Mouse (Mus musculus) ovary, postnatal 36 days (tissue): ENCODE measurements around the gene Rmnd5b.
"Not testable (repeated sequence)": the region's sequence is repeated elsewhere in the genome, so short reads cannot be mapped to it uniquely, and the experiment has no call there.

ENCODE experiments used
- DNase-seq: peaks from one replicate; pipeline ENCODE4 v3.0.0; 2022; ENCODE audit warnings: low spot score, mixed read lengths

Gene Rmnd5b

GRCm38 (mm10) chr11:51649111-51649888 is 13.6 kb upstream of the Rmnd5b start:
- no peak for DNase-seq

- DNase-seq, result no peak
Observed at GRCm38 (mm10) chr11:51648566-51648965, 12.9 kb upstream of the Rmnd5b start.

DNA sequence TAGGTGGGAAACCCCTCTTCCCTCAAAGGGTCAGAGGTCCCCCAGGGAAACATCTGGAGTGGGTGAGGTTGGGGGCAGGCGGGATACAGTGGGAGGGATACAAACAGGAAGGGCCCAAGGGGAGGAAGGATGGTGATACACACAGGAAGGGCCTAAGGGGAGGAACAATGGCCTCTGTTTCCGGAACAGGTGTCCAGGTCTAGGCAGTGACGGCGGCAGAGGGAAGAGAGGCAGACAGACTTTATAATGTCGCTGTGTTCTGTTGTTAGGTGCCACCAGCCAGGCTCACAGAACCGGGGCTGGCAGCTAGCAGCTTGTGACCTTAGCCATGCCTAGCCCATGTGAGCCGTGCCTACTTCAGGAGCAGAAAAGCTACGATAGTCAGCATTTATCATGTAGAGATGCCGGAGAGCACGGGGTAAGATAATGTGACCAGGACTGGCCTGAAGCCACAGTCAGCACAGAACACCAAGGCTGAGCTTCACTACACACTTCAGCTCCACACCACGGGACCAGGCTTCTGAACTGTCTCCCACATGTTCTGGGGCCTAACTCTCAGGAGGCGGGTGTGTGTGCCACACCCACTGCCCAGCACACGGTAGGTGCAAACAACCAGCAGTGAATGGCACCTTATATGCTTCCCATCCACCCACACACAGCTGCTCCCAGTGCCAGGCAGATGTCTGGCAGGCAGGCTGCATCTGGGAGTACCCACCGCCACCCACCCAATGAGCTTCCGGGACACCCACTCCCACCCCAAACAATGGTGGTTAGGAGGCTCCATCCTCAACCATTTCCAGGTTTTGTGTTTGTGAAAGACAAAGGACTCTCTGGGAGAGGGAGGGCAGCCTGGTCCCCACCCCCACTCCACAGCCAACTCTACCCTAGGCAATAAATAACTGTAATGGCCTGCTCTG is 11.3 kb upstream of the Rmnd5b start:
- no peak for DNase-seq

DNA sequence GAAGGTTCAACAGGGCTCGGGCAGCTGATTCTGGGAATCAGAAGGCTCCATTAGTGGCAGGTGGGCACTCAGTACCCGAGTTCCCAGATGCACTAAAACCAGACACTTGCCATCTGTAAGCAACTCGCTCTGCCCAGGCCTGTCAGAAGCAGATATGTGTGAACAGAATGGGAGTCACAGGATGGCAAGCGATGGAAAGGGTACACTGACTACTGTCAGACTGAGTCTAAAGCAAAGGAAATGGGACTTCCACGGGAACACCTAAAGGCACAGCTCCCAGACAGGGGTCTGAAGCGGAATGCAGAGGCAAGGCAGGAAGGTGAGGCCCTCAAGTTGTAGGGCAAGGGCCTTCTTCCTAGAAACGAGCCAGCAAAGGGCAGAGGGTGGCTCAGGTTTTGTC is 10.5 kb upstream of the Rmnd5b start:
- DNase-seq, result no peak

DNA sequence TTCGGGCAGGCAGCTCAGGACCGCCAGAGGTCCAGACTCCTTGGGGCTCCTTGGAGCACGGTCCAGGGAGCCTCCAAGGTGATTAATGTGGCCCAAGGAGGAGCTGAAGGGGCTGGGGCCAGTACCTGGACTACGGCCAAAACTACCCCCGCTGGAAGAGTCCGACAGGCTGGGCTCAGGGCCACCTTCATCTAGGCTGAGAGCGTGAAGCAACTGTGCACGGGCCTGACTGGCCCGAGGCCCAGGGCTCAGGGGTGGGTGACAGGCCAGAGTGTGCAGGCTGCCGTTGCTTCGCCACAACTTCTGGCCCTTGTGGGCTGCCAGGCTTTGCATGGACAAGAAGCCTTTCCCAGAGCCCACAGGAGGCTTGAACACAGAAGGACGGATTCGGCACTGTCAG is 9.6 kb upstream of the Rmnd5b start:
- no peak for DNase-seq

DNA sequence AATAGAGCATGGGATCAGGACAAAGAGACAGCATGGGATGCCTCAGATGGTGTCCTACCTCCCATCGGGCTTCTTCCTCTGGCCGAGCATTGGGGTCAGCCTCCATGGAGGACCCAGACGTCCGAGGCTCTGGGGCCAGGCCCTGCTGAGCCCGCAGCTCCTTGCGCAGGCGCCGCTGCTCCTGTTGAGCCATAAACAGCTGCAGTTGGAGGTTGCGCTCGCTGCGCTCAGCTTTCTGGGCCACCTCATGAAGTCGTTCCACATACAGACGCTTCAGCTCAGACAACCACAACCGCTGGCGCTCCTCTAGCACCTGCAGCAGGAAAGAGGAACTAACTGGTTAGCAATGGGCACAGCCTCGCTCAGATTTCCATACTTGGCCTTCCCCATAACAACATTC is 8.5 kb upstream of the Rmnd5b start:
- no peak for DNase-seq

GRCm38 (mm10) chr11:51643761-51644160 is 8.1 kb upstream of the Rmnd5b start:
- no peak for DNase-seq

GRCm38 (mm10) chr11:51643202-51643601 is 7.5 kb upstream of the Rmnd5b start:
- DNase-seq, result no peak

DNA sequence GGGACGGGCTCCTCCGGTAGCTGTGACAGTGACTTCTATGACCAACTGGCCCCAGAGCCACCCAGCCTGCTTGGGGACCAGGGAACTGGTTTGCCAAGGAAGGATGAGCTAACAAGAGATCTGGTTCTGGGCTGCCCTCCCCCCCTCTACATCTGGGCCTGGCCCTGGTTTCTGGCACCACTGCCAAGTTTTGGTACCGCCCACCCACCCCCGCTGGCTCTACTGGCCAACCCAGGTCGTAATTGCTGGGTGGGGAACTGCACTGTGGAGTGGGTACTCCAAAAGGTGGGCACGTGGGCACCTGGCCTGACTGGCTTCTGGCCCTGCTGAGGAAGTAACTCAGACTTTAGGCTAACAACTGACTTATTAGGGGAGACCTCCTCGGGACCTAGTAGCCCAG is 5.1 kb upstream of the Rmnd5b start:
- no peak for DNase-seq

- DNase-seq, result no peak
Observed at GRCm38 (mm10) chr11:51638497-51638896, 2.8 kb upstream of the Rmnd5b start.

DNA sequence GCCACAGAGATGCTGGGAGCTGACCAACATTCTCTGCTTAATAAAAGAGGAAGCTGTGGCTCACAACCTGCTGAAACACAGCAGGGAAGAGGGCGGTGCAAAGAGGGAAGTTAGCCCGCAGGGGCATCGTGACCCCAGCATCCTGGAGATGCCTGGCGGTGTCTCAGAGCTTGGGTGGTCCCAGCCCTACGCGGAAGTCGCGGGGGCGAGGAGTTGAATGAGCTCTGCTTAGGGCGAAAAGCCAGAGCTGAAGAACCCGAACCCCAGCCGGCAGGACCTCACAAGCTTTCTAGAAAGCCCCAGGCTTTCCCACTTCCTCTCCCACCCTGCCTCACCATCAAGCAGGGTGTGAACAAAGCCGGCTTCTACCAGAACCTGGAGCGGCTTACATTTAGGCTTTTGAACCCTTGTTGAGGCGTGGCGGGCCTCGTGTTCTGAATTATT is 2.3 kb upstream of the Rmnd5b start:
- peak; percentile 56 for DNase-seq

- DNase-seq, result peak; percentile 58
Observed at GRCm38 (mm10) chr11:51636323-51636684, 608 bp upstream of the Rmnd5b start.

- DNase-seq, result no peak
Observed at GRCm38 (mm10) chr11:51635127-51635524, 570 bp downstream of the Rmnd5b start.

GRCm38 (mm10) chr11:51633721-51634120 is 2.0 kb downstream of the Rmnd5b start:
- no peak for DNase-seq

DNA sequence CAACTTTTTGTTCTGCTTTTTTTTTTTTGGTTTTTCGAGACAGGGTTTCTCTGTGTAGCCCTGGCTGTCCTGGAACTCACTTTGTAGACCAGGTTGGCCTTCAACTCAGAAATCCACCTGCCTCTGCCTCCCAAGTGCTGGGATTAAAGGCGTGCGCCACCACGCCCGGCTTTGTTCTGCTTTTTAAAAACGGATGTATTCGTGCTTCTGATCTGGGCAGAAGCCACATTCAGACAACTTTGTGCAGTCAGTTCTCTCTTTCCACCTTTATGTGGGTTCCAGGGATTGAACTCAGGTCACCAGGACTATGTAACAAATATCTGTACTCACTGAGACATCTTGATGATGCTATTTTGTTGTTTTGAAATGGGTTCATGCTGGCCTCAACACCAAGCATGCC is 2.5 kb downstream of the Rmnd5b start:
- not testable (repeated sequence) for DNase-seq

DNA sequence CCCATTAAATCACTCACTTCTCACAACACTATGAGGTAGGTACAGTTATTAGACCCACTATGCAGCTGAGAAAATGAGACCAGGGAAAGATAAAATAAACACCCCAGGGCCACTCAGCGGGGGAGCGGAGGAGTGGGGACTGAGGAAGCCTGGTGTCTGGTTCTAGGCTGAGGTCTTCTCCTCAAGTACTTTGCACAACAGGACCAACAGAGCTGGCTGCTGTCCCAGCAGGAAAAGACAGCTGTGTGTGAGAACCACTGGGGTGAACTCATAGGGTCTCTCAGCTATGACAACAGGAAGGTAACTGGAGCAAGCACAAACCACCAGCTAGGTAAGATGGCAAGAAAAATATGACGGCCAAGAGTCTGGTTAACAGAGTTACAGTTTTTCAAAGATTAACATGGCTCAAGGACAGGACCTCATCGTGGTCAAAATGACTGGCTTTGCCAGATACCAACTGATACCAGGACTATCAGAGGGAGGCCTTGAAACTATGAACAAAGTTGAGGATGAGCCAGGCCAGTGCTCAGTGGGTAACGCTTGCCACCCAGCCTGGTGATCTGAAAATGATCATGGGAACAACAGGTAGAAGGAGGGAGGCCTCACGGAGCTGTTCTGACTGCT is 3.5 kb downstream of the Rmnd5b start:
- no peak for DNase-seq

DNA sequence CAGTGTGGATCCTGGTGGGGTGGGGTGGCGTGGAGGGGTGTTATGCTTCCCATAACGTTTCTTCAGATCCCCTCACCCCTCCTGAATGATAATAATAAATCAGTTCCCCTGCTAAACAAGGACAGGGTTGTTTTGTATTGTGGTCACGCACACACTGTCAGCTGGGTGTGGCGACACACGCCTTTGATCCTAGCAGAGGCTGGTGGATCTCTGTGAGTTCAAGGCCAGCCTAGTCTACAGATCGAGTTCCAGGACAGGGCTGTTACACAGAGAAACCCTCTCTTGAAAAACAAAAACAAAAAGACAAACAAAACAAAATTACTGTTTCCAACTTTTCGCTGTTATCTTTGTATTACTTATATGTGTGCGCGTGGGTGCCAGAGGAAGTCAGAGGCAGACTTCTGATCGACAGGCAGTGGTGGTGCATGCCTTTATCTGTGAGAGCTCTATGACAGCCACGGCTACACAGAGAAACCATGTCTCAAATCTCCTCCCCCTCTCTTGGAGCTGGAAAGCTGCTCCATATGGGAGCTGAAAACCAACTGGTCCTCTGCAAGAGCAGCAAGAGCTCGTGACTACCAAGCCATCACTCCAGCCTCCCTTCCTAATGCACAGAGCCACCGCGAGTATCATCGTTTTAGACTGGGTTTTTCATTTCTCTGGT is 5.9 kb downstream of the Rmnd5b start:
- DNase-seq, result no peak

DNA sequence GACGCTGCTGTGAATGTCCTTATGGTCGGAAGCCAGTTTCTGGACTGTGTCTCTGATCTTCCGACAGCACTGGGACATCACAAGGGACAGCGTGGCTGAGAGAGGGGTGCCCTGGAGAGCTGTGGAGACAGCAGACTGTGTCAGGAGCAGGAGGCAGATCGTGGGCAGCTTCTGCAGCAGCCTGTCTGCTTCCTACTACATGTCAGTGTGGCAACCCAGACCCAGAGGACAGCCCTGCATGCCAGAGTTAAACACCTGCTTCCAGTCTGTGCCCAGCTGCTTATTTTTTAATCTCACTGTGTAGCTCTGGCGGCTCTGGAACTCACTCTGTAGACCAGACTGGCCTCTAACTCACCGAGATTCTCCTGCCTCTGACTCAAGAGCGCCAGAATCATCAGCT is 7.8 kb downstream of the Rmnd5b start:
- no peak for DNase-seq

DNA sequence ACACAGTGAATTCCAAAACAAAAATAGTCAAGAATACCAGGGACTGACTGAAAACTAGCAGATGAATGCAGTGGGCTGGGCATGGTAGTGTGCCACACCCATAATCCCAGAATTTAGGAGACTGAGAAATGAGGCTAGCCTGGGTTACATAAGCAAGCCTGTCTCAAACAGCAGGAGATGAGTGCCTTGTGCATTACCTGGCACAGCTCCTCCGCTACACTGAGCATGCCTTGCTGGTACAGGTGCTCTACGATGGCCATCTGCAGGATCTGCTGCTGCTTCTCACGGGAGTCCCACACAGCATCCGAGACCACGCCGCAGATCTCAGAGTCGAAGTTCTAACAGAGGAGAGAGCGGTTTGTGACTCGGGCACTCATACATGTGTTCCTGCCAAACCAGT is 8.3 kb downstream of the Rmnd5b start:
- no peak for DNase-seq

DNA sequence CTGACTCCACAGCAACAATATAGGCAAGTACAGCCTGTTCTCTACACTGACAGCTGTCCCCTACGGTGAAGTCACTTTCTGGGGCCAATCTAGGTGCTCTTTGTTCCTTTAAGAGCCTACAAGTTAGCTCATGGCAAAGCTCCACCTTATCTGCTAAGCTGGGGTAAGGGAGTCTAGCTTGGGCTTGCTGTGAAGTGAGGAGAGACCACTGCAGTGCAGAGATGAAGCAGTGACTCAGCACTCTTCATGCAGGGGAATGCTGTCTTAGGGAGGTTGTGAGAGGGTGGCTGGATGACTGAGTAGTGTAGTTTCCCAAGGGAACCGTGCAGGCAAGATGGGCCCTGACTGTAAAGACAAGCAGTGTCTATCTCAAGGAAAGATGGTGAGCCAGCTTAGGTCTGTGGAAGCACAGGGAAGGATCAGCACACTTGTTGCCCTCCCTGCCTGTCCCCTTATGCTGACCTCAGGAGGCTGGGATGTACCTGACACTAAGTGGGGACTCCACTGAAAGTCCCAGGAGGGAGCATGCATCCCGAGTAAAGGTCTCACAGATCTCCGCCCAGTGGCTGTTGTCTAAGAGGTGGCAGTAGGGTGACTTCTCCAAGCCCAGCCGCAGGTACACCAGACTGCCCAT is 10.4 kb downstream of the Rmnd5b start:
- DNase-seq, result no peak

DNA sequence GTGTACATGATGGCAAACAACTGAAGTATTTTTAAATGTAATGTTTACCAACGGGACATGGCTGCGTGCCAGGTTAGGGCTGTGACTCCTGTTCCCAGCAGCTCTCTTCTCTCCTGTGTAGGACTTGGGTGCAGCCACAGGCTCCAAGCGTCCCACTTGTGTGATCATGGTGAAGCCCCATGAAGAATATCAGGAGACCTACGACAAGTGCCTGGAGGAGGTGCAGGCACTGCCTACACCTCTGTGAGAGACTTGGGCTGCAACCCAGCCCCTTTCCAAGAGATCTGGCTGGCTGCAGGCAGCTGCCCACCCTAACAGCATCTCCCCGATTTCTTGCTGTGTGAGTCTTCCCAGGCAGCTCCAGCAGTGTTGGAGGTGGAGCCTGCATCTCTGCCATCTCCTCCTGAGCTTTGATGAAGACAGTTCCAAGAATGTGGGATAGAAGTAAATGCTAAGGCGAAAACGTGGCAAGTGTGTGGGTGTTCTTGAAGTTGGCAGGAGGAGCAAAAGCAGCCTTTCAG is 12.7 kb downstream of the Rmnd5b start:
- DNase-seq, result no peak

DNA sequence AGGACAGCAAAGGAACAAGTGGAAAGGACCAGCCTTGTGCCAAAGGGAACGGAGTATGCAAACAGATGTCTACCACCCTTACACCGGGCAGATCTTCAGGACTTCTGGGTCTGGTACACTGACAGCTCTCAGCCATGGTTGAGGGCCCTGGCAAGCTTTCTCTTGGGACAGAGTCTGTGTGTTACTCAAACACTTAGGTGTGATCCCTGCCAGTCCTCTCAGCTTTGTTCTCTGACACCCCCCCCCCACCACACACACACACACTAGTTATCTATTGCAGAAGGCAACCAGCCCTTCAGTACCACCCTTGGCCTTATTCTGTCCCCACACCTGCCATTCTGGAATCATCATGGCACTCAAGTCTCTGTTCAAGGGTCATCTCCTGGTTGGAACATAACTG is 13.9 kb downstream of the Rmnd5b start:
- no peak for DNase-seq
